Mouse (Mus musculus) ES-E14 (cell line): ENCODE measurements around the gene Cd247. TPM values are rescaled to one million over a fixed set of nuclear protein-coding genes. Genes with fewer than 3 reads are reported as not detected.

ENCODE experiments used
- DNase-seq: peaks from one replicate; pipeline ENCODE4 v3.0.0-alpha.2; 2013; ENCODE audit warnings: low read depth, low spot score
- H3K27ac ChIP-seq: 2 replicates; pipeline ENCODE4 v1.5.1; 2012; ENCODE audit warnings: low read depth, mild to moderate bottlenecking, low read length, moderate library complexity, mixed read lengths; ENCODE audit not compliant: poor library complexity, insufficient read depth, severe bottlenecking
- H3K36me3 ChIP-seq: 2 replicates; pipeline ENCODE4 v1.6.1; 2012; ENCODE audit warnings: mild to moderate bottlenecking, low read length, moderate library complexity, mixed read lengths; ENCODE audit not compliant: control insufficient read depth, poor library complexity, insufficient read depth, severe bottlenecking
- H3K4me1 ChIP-seq, 2 experiments: fragments of 150-350 bp in 1 of 2; sonication (generic) in 1 of 2; 2 replicates each; pipeline ENCODE4 v1.6.1; 2012; ENCODE audit warnings: low read length in 2 of 2, mild to moderate bottlenecking in 1 of 2, mixed read lengths in 1 of 2; ENCODE audit not compliant: control insufficient read depth in 2 of 2, insufficient read depth in 2 of 2, poor library complexity in 1 of 2
- H3K4me3 ChIP-seq, 2 experiments: fragments of 150-350 bp in 1 of 2; sonication (generic) in 1 of 2; 2 replicates each; pipeline ENCODE4 v1.5.1; 2012; ENCODE audit warnings: low read length in 2 of 2, low read depth in 1 of 2, mild to moderate bottlenecking in 1 of 2, mixed read lengths in 1 of 2; ENCODE audit not compliant: insufficient read depth in 1 of 2, poor library complexity in 1 of 2, severe bottlenecking in 1 of 2
- H3K9ac ChIP-seq: 2 replicates; pipeline ENCODE4 v1.6.1; 2012; ENCODE audit warnings: low read depth, mild to moderate bottlenecking, low read length, mixed read lengths; ENCODE audit not compliant: poor library complexity, insufficient read depth, severe bottlenecking
- H3K9me3 ChIP-seq: fragments of 150-350 bp; sonication (generic); 2 replicates; pipeline ENCODE4 v1.6.1; 2012; ENCODE audit warnings: low read depth, mild to moderate bottlenecking, low read length; ENCODE audit not compliant: control insufficient read depth, insufficient read depth
- CHD2 ChIP-seq: IDR thresholded peaks from 2 replicates; pipeline ENCODE4 v1.6.1; 2014; ENCODE audit warnings: mild to moderate bottlenecking, low read depth, low read length, inconsistent platforms
- HCFC1 ChIP-seq: IDR thresholded peaks from 2 replicates; pipeline ENCODE4 v1.6.1; 2012; ENCODE audit warnings: low read length, inconsistent platforms, borderline replicate concordance; ENCODE audit not compliant: insufficient read depth
- MAFK ChIP-seq: IDR thresholded peaks from 2 replicates; pipeline ENCODE4 v1.6.1; 2014; ENCODE audit warnings: mild to moderate bottlenecking, low read depth, low read length, inconsistent platforms; ENCODE audit not compliant: insufficient read depth
- ZC3H11A ChIP-seq: IDR thresholded peaks from 2 replicates; pipeline ENCODE4 v1.6.1; 2012; ENCODE audit warnings: low read depth, mild to moderate bottlenecking, inconsistent platforms, low read length, borderline replicate concordance
- ZNF384 ChIP-seq: IDR thresholded peaks from 2 replicates; pipeline ENCODE4 v1.6.1; 2012; ENCODE audit warnings: low read depth, low read length, inconsistent platforms
- in situ Hi-C, 2 experiments: fragments of 600-800 bp; cut with MboI; formaldehyde crosslinking; loops; one replicate each; pipeline ENCODE4 v1.15.1; 2025; ENCODE audit warnings: low sequenced_read_pairs in 2 of 2, inconsistent platforms in 1 of 2; ENCODE audit not compliant: unreplicated experiment in 2 of 2
- total RNA-seq: library from RNA; depleted of rRNA; stranded (reverse); fragments of 300-350 nt; gene quantifications from 2 replicates; pipeline ENCODE4 v1.2.3, GENCODE M21; 2012

The Cd247 gene
- total RNA-seq, 1 experiment = 6.1 TPM

GRCm38 (mm10) chr1:165908153-165908552 is 119.7 kb downstream of the Cd247 start:
- Histone ChIP-seq H3K36me3 (peaks cover 8% of the 10 kb centered on the region), H3K9me3 (no peaks in the 10 kb centered on the region), H3K9ac (no peak overlapping the region), H3K27ac (no peak overlapping the region), H3K4me1 (no peaks in the 10 kb centered on the region), H3K4me3 (no peak overlapping the region)
- no peak for TF ChIP-seq CHD2
- TF ChIP-seq ZC3H11A = no peak
- TF ChIP-seq HCFC1 = no peak
- TF ChIP-seq MAFK = no peak
- TF ChIP-seq ZNF384 = no peak
- no peak for DNase-seq
- in situ Hi-C loops = no loop called here

DNA sequence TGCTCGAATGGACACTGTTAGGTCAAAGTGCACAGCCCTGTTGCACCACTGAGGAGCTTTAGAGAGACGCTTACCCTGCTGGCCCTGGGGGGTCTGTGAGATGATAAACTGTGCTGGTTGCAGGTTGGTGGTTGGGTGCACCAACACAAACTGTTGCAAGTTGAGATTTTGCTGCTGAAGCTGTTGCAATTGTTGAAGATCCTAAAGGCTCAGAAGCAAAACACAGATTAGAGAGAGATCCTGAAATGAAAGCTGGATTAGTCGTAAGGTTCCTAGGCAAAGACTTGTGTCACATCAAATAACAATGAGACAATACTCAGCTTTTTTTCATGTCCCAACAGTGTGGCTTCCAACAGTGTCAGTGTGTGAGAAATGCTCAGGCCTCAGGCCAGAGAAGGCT is 120.3 kb downstream of the Cd247 start:
- no peaks in the 10 kb centered on the region for H3K9me3 ChIP-seq
- H3K4me3 ChIP-seq = no peak overlapping the region
- in situ Hi-C loops = no loop called here
- no peaks in the 10 kb centered on the region for H3K4me1 ChIP-seq
- H3K9ac ChIP-seq = no peak overlapping the region
- DNase-seq = no peak
- H3K27ac ChIP-seq = no peak overlapping the region
- H3K36me3 ChIP-seq = peaks cover 8% of the 10 kb centered on the region
- TF ChIP-seq ZNF384 (no peak), CHD2 (no peak), ZC3H11A (no peak), HCFC1 (no peak), MAFK (no peak)

DNA sequence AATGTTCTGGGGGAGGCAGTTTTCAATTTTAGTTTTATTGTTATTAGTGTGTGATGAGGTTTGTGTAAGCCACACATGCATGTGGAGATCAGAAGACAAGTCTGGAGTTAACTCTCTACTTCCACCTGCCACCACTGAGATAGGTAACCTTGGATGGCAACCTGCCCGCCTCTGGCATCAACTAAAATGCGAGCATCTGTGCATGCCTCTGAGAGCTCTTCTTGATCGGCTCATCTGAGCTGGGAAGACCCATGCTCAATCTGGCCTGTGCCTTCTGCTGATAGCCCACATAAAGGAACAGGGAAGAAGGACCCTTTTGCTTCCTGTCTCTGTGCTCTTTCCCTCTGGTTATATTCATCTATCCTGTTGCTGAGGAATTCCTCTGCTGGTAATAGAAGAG is 121.0 kb downstream of the Cd247 start:
- in situ Hi-C loops = no loop called here
- no peak for DNase-seq

GRCm38 (mm10) chr1:165913720-165914415 is 125.4 kb downstream of the Cd247 start:
- Histone ChIP-seq H3K27ac (no peak overlapping the region), H3K36me3 (peaks cover 9% of the 10 kb centered on the region), H3K9me3 (no peaks in the 10 kb centered on the region), H3K4me1 (no peaks in the 10 kb centered on the region), H3K9ac (no peak overlapping the region), H3K4me3 (no peak overlapping the region)
- no peak for DNase-seq
- TF ChIP-seq ZC3H11A (no peak), MAFK (no peak), CHD2 (no peak), HCFC1 (no peak), ZNF384 (no peak)
- in situ Hi-C loops = no loop called here

More for the DNA sequence above, 121.0 kb downstream of the Cd247 start:
- no peak overlapping the region for H3K4me3 ChIP-seq
- TF ChIP-seq CHD2 = no peak
- no peak for TF ChIP-seq HCFC1
- TF ChIP-seq ZNF384 = no peak
- no peak for TF ChIP-seq ZC3H11A
- TF ChIP-seq MAFK = no peak
- H3K4me1 ChIP-seq = no peaks in the 10 kb centered on the region
- peaks cover 8% of the 10 kb centered on the region for H3K36me3 ChIP-seq
- no peak overlapping the region for H3K9ac ChIP-seq
- H3K27ac ChIP-seq = no peak overlapping the region
- no peaks in the 10 kb centered on the region for H3K9me3 ChIP-seq

DNA sequence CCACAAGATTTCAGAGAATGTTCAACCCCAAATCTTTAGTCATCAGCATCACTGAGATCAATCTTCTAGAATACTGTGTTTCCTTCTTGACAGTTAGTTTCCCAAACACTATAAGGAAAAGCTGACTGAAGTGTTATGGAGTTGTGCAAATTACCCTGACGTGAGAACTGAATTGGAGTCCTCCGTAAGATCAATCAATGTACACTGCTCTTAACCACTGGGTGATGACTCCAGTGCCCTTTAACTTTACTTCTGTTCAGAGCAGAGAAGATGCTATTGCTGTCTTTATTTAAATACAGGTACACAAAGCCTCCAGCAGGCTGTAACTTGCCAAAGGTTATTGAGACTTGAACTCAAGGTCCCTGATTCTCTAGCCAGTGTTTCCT is 125.9 kb downstream of the Cd247 start:
- TF ChIP-seq HCFC1 (no peak), ZC3H11A (no peak), CHD2 (no peak), ZNF384 (no peak), MAFK (no peak)
- Histone ChIP-seq H3K9me3 (no peaks in the 10 kb centered on the region), H3K9ac (no peak overlapping the region), H3K4me1 (no peaks in the 10 kb centered on the region), H3K27ac (no peak overlapping the region), H3K36me3 (peaks cover 9% of the 10 kb centered on the region), H3K4me3 (no peak overlapping the region)
- no peak for DNase-seq
- in situ Hi-C loops = no loop called here
